Mouse (Mus musculus) lung, postnatal 0 days (tissue): ENCODE measurements around the gene Pgghg.

Experiments used
- CTCF ChIP-seq: IDR thresholded peaks from 2 replicates; pipeline ENCODE4 v1.5.1; 2016; ENCODE audit warnings: antibody characterized with exemption, mild to moderate bottlenecking
- EP300 ChIP-seq: IDR thresholded peaks from 2 replicates; pipeline ENCODE4 v1.6.1; 2016; ENCODE audit warnings: antibody characterized with exemption, mild to moderate bottlenecking, control low read depth

- no peak for TF ChIP-seq CTCF
- no peak for TF ChIP-seq EP300
Measured at GRCm38 (mm10) chr7:140907131-140907530, 34.1 kb upstream of the Pgghg start.
